Mouse (Mus musculus) cortical plate, adult 2 months (tissue): ENCODE data around the gene Defa34.
"Not testable (repeated sequence)": the region's sequence is repeated elsewhere in the genome, so short reads cannot be mapped to it uniquely, and the experiment has no call there.

ENCODE experiments used
- CTCF ChIP-seq: fragments of 200-500 bp; IDR thresholded peaks from 2 replicates; pipeline ENCODE4 v1.5.1; 2011; ENCODE audit warnings: mild to moderate bottlenecking, control low read depth, low read length; ENCODE audit not compliant: insufficient read depth; ENCODE audit errors: extremely low read depth
- POLR2A ChIP-seq: fragments of 200-500 bp; IDR thresholded peaks from 2 replicates; pipeline ENCODE4 v1.6.1; 2011; ENCODE audit warnings: mild to moderate bottlenecking, low read length, control low read depth; ENCODE audit not compliant: insufficient read depth; ENCODE audit errors: extremely low read depth

DNA sequence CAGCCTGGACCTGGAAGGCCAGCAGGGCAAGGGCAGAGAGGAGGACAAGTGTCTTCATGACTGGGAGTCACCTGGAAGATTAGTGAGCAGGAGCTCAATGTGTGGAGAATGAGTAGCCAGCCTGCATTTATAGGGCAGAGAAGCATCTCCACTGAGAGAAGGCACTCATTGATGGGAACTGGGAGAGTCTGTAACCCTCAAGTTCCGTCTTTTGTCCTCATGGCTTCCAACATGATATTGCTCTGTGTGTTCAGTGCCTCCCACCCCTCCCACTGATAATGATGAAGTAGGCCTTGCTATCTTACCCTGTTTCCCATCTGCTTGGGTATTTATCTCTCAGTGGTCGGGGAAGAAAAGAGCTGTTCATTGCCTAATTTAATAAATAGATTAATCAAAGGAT, 37.9 kb downstream of the Defa34 start, which contains the start of gene AY761184:
- not testable (repeated sequence) for TF ChIP-seq CTCF, POLR2A
